Mouse (Mus musculus) thymus, postnatal 10 days (tissue): ENCODE results near the gene Map2k7.
A peak's percentile ranks its signal among the peaks of the same experiment; 100 is the strongest.

Experiments
- DNase-seq, 2 experiments: peaks; one replicate each; pipeline ENCODE4 v3.0.0; 2021; ENCODE audit warnings: low spot score in 2 of 2

Map2k7 gene

GRCm38 (mm10) chr8:4258678-4259077 is 20.1 kb downstream of the Map2k7 start:
- DNase-seq = peak in 1 of 2 experiments; percentile 46

- peak; percentile 92 to 97 for DNase-seq
Measured at GRCm38 (mm10) chr8:4259125-4259804, 20.7 kb downstream of the Map2k7 start, which contains the start of gene Ctxn1. Ctxn1 (minus strand) TSS chr8:4259274.

- DNase-seq = no peak
Measured at GRCm38 (mm10) chr8:4259805-4260170, 21.2 kb downstream of the Map2k7 start.

- DNase-seq = no peak
Measured at GRCm38 (mm10) chr8:4263105-4263791, 24.7 kb downstream of the Map2k7 start.

GRCm38 (mm10) chr8:4265160-4265914 is 26.8 kb downstream of the Map2k7 start:
- no peak for DNase-seq

- DNase-seq = no peak
Measured at GRCm38 (mm10) chr8:4267627-4268026, 29.1 kb downstream of the Map2k7 start.

GRCm38 (mm10) chr8:4269609-4270008 is 31.1 kb downstream of the Map2k7 start:
- no peak for DNase-seq

- DNase-seq = peak; percentile 88 to 92
Measured at GRCm38 (mm10) chr8:4275275-4276110, 37.0 kb downstream of the Map2k7 start, which contains the start of gene Timm44. Timm44 (minus strand) TSS chr8:4275913.

GRCm38 (mm10) chr8:4276111-4276465 is 37.5 kb downstream of the Map2k7 start:
- no peak for DNase-seq

- no peak for DNase-seq
Measured at GRCm38 (mm10) chr8:4292738-4293137, 54.2 kb downstream of the Map2k7 start.
